Comparison of ENCODE assay signal across 11 mouse cellular contexts in genomic region chr11:109504977-109505376, GRCm38 (mm10). TPM values are rescaled to one million over a fixed set of nuclear protein-coding genes. Genes with fewer than 3 reads are reported as not detected.
DNase-seq lines count a peak whose midpoint lies in the region; ATAC-seq and TF ChIP-seq lines count a peak whose summit lies in the region.
"Had no signal": no experiment of that assay in that cellular context is flagged by ENCODE, and none has a peak within 500 bp of the region (broad histone marks: within the 10 kb centered on the region; RNA-seq: fewer than 3 reads in every experiment).

No protein-coding gene starts in this region.

- H3K27me3 ChIP-seq in liver, postnatal 0 days (ENCODE audit: insufficient read depth, low read length): no peaks in the 10 kb centered on the region
- no peaks in the 10 kb centered on the region for H3K27me3 ChIP-seq in liver, embryonic 11.5 days (replicated peaks; ENCODE audit: control insufficient read depth, insufficient read depth, low read length)

- no peak overlapping the region for H3K4me3 ChIP-seq in liver, postnatal 0 days (ENCODE audit: low read depth, low read length)
- no peak overlapping the region for H3K4me3 ChIP-seq in liver, embryonic 11.5 days (ENCODE audit: low read depth, low read length)
- H3K4me3 ChIP-seq: left cerebral cortex, adult 2 months; megakaryocyte, embryonic 14.5 days had no signal

- DNase-seq in liver, postnatal 0 days: peak; percentile 54
- DNase-seq in liver, embryonic 11.5 days (ENCODE audit: low spot score): no peak
- peak; percentile 97 for DNase-seq in brain, adult 2 months (ENCODE audit: low read depth, low spot score)
- DNase-seq in gastrocnemius, postnatal 10 days: peak; percentile 40
- DNase-seq in retina, embryonic 14.5 days (ENCODE audit: low spot score): peak; percentile 43
- no peak for DNase-seq in spleen, adult 18-20 months
- DNase-seq in layer of hippocampus, adult 8-10 months (ENCODE audit: low spot score in 2 of 2): no peak
- no peak for DNase-seq in lung, postnatal 25 days (ENCODE audit: low spot score)

- 58% methylated on average over 9 of the region's 9 CpGs for WGBS in liver, postnatal 0 days (ENCODE audit: insufficient replicate concordance)
- WGBS in liver, embryonic 11.5 days: 80% methylated on average over 9 of the region's 9 CpGs

- TF ChIP-seq CTCF in liver, postnatal 0 days (IDR thresholded peaks at IDR 0.05; ENCODE audit: low read depth): no peak

- TF ChIP-seq EP300 in liver, postnatal 0 days (IDR thresholded peaks at IDR 0.05; ENCODE audit: low read depth): no peak

- H3K27ac ChIP-seq in liver, postnatal 0 days (ENCODE audit: low read depth): no peak overlapping the region
- H3K27ac ChIP-seq in liver, embryonic 11.5 days (ENCODE audit: low read depth, low read length): no peak overlapping the region
- H3K27ac ChIP-seq: left cerebral cortex, adult 2 months had no signal

- no peak; the same call in 1 of the 2 replicates for ATAC-seq in liver, postnatal 0 days
- ATAC-seq in liver, embryonic 11.5 days (replicated peaks; ENCODE audit: low FRiP score): no peak

- no peak overlapping the region for H3K9ac ChIP-seq in liver, postnatal 0 days (replicated peaks)
- H3K9ac ChIP-seq in liver, embryonic 11.5 days (ENCODE audit: low read depth, low read length): no peak overlapping the region

- H3K36me3 ChIP-seq in liver, postnatal 0 days (replicated peaks; ENCODE audit: insufficient read depth, low read length): no peaks in the 10 kb centered on the region
- H3K36me3 ChIP-seq in liver, embryonic 11.5 days (ENCODE audit: control insufficient read depth, insufficient read depth, low read length): no peaks in the 10 kb centered on the region
- H3K36me3 ChIP-seq: G1E had no signal

- peaks cover 9% of the 10 kb centered on the region for H3K4me1 ChIP-seq in liver, postnatal 0 days (ENCODE audit: insufficient read depth)
- peaks cover 6% of the 10 kb centered on the region; the same call in 1 of the 2 replicates for H3K4me1 ChIP-seq in liver, embryonic 11.5 days (replicated peaks; ENCODE audit: control insufficient read depth, insufficient read depth, low read length)

- no peaks in the 10 kb centered on the region for H3K9me3 ChIP-seq in liver, postnatal 0 days (ENCODE audit: low read length)
- no peaks in the 10 kb centered on the region for H3K9me3 ChIP-seq in liver, embryonic 11.5 days (ENCODE audit: control insufficient read depth, low read length)
- H3K9me3 ChIP-seq: G1E; megakaryocyte, embryonic 14.5 days had no signal

- no peak overlapping the region for H3K4me2 ChIP-seq in liver, postnatal 0 days (ENCODE audit: low read depth, low read length)
- H3K4me2 ChIP-seq in liver, embryonic 11.5 days: no peak overlapping the region

RNA-seq across cellular contexts. Expression of gene Slc16a6, which starts 31.6 kb away (rescaled TPM):
- 18.8 and 19.0 TPM in 2 replicates for polyA plus RNA-seq in liver, postnatal 0 days (2015; fragmentation: Nextera tagmentation; extraction: Ambion mirVana)
- polyA plus RNA-seq in liver, embryonic 11.5 days (2014; fragmentation: Nextera tagmentation; extraction: Ambion mirVana): 52.2 and 58.7 TPM in 2 replicates
- total RNA-seq in gastrocnemius, postnatal 10 days (2021): 10 to 100 TPM; 18.6 to 20.8 TPM
- 10 to 100 TPM in 2 of 4 experiments, 1 to 10 TPM in 2; 6.6 to 11.5 (median 10.3) TPM for total RNA-seq in layer of hippocampus, adult 8-10 months (2022)

RNA-seq across cellular contexts. Expression of gene Arsg, which starts 31.8 kb away (rescaled TPM):
- 11.8 and 13.1 TPM in 2 replicates for polyA plus RNA-seq in liver, postnatal 0 days (2015; fragmentation: Nextera tagmentation; extraction: Ambion mirVana)
- polyA plus RNA-seq in liver, embryonic 11.5 days (2014; fragmentation: Nextera tagmentation; extraction: Ambion mirVana): 5.8 and 6.2 TPM in 2 replicates
- 10 to 100 TPM in 1 of 2 experiments, 1 to 10 TPM in 1; 9.3 to 12.3 TPM for total RNA-seq in gastrocnemius, postnatal 10 days (2021)
- 10 to 100 TPM; 14.1 to 22.3 (median 19.7) TPM for total RNA-seq in layer of hippocampus, adult 8-10 months (2022)

Comparison
In these comparisons a context has a peak if more than half of its experiments do, and no peak if none do; other contexts are left out.
1. DNase-seq: peak in liver, postnatal 0 days (single experiment), brain, adult 2 months (single experiment), gastrocnemius, postnatal 10 days (single experiment) and retina, embryonic 14.5 days (single experiment); none in liver, embryonic 11.5 days (single experiment), spleen, adult 18-20 months (0 of 2), layer of hippocampus, adult 8-10 months (0 of 2) and lung, postnatal 25 days (single experiment).